Mouse (Mus musculus) cerebellum, adult 9-11 months (tissue): ENCODE measurements around the gene Thsd7b.
"Not testable (repeated sequence)": the region's sequence is repeated elsewhere in the genome, so short reads cannot be mapped to it uniquely, and the experiment has no call there.

Experiments used
- DNase-seq: peaks from one replicate; pipeline ENCODE4 v3.0.0; 2022

Thsd7b gene

DNA sequence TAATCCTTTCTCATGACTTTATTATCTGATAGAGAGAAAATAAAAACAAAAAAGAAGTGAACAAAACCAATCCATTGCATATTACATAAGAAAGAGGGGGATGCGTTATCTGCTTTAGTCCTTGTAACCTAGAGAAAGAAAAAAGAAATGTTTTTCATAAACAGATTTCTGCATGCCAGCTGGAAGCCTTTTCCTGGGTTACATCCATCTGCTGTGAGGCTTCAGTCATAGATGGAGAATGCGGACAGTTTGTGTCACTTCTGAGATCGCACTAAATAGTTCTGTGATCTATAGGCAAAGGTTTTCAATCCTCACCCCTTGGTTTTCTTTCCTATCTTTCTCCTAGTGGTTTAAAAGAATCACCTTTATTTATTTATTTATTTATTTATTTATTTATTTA is 259.1 kb downstream of the Thsd7b start:
- DNase-seq, result peak; percentile 7

DNA sequence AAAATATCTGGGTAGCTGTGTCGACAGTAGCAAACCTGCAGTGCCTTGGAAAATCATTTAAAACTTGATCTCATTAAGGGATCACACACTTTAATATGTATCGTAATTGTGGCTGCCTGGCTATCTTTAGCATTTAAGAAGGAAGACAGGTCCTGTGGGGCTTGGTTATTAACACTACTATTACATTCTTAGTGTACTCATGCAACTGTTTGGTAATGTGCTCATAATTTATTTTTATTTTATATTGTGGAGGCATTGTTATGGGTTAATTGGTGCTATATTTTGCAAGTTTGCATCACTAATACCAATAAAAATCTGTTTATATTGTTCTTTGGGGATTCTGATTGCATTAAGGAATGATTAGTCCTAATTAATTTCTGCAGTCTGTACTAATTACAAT is 265.4 kb downstream of the Thsd7b start:
- no peak for DNase-seq

DNA sequence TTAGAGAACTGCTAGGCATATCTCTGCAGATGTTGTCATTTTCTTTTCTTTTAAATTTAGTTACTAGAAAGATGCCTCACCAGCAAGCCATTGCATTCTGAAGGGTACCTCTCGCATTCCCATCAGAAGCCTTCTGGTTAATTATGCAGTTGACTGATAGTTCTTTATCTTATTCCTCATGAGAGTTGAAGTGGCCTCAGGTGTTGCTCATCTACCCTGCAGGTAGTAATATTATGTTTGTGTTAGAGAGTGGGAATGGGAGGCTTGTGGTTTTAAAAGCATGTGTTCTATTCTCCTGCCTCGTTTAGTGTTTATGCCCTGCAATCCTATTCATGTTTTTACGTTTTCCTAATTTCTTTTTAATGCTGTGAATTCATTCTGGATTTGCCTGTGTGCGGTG is 265.9 kb downstream of the Thsd7b start:
- no peak for DNase-seq

DNA sequence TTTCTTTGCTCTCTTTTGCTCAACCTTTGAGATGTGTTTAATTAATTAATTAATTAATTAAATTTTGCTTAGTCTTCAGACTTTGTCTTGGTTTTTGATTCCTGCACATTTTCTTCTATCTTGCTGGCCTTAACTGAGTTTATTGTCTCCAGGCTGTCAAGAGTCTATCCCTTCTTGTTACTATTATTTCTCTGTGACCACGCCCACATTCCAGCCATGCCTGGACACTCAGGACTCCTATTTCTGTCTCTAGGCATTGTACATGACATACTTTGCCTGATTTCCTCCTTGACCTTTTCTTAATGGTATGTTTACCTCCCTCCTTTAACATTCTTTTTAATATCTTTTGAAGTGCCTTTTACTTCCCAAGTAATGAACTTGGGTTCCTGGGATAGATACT is 267.6 kb downstream of the Thsd7b start:
- DNase-seq, result no peak

DNA sequence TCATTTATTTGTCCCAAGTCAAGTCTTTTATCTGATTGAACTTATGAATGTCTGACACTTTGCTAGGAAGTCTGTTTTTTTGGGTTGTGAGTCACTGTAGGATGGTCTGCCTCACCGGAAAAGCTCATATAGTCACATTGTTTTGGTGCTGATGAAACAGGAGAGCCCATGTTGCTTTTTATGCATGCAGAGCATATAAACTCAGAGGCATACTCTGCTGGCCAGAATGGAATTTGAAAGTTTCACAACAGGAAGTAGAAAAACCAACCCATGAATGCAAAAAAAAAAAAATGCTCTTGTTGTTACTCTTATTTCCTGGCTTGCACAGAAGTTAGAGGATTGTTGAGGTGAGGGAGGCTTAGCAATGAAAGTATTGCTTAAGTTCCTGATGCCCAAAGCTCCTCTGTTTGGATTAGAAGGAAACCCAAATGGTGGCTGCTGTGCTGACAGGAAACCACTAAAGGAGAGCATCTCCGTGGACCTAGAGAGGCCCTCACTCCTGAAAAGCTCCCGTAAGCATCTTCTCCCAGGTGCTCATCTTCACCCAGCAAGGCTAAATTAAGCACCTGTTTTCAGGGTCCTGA is 269.6 kb downstream of the Thsd7b start:
- DNase-seq, result no peak

DNA sequence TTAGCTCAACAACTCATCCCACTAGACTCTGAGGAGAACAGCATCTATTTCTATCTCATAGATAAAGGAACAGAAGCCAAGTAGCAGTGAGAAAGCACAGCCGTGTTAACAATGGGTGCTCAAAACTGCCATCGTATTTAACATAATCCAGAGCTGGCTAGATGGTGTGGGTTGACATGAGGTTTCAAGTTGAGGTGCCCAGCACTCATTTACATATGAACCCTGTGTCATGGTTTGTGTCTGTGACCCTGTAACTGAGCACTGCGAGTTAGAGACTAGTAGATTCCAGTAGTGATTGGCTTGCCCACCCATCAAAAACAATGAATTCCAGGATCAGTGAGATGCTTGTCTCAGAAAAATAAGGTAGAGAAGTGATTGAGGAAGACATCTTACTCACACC is 270.1 kb downstream of the Thsd7b start:
- DNase-seq, result no peak

DNA sequence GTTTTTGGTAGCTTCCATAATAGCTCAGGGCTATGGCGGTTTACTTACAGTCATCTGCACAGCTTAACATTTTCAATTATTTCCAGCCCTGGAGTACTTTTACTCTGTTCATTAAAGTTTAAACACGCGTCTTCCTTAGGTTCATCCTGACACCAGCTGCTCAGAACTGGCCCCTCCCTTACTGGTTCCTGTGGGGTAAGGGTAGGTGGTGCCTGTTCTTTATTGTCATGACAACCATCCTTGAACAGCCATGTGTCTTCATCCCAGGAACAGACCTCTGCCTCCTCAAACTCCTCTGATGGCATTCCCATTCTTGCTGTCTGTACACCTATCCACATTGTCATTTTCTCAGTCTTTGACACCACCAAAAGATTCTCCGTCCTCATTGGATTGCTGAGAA is 285.0 kb downstream of the Thsd7b start:
- DNase-seq, result no peak

DNA sequence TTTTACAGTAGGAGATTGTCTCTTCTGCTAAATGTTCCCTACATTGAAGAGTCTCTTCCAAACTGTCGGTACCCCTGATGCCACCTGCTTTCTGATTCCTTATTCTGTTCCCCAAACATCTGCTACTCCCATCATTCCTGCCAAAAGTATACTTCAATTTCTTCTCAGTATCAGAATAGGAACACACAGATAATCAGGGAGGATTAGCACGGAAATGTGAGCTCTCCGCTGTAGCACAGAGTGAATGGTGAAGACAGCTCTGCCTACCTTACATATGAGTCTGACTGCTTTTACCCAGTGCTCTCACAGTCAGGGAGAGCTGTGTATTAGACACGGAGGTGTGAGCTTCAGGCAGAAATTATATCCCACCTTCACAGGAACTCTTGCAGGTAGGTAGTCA is 286.0 kb downstream of the Thsd7b start:
- DNase-seq, result no peak

DNA sequence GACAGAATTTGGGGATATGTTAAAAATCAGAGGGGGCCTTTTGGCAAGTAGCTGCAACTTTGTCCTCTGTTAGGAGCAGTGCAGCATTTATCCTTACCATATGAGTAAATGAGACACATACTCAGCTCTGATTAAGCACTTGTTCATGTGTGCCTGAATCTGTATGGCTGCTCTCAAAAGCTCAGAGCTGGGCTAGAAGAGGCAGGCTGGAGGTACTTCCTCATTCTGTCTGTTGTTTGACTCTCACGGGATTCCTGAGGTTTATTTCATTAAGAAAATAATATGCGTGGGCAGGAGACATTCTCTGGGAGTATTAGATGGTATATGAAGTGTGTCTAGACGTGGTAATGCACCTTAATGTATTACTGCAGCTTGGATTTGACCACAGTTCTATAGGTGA is 286.7 kb downstream of the Thsd7b start:
- DNase-seq, result no peak

DNA sequence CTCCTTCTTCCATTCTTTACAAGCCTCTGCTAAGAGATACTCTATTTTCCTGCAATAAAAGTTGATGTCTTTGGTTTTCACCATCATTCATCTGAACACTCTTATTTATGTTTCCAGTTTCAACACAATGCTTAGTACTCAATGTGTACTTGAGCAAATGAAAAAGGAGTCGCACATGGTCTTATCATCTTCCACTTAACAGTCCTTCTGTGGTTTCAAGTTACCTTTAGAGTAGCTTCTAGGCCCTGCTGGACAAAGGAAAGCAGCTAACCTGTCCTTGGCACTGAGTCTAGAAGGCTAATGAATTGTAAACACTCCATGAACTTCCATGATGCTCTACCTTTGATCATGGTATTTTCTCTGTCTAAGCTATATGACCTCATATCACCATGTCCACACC is 289.6 kb downstream of the Thsd7b start:
- no peak for DNase-seq

DNA sequence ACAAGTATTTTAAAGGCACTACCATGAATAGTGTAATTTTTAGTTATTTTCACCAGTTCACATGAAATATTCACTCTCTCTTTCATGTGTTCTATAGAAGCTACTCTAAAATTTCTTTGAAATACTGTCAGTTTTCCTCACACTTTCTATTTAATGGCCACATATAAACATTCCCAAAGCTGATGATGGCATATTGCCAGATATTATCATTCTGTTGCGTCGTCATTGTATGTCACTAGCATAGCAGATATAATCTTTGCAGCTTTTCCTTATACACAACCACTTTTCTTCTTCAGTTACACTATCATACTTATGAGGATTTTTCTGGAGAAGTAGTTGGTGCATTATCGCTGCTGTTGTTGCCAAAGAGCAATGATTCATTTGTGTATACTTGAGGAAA is 297.4 kb downstream of the Thsd7b start:
- DNase-seq, result no peak

DNA sequence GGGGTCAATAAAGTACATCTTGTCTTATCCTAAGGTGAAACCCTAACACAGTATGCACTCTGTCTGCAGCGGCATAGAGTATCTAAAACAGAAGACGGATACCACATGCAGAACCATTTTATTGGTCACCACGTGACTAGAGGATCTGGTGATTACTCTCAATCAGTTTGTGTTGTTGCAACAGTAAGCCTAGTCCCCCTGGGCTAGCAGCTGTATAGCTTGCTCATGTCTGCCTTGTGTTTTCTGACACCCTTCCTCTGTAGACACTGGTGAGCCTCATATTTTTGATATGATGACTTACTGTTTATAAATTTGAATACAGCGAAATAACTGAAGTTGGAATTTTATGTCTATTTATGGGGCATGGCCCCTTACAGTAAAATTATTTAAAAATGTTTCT is 306.9 kb downstream of the Thsd7b start:
- no peak for DNase-seq

DNA sequence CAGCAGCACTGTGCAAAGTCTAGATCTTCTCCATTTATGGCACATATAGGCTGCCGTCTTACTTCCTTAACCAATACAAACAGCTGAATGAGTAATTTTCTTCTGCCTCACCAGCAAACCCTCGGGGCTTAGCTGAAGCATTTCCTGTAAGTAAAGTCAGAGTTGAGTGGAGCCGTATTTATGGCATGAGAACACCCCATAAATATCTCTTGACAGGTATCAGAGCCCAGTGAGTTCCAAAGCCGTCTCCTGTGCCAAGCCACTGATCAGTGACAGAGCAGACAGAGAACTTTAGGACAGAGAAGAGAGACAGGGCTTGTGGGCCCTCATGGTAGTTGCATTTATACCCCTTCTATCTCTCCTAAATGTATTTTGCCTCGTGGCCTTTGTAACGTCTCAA is 313.5 kb downstream of the Thsd7b start:
- DNase-seq, result no peak

DNA sequence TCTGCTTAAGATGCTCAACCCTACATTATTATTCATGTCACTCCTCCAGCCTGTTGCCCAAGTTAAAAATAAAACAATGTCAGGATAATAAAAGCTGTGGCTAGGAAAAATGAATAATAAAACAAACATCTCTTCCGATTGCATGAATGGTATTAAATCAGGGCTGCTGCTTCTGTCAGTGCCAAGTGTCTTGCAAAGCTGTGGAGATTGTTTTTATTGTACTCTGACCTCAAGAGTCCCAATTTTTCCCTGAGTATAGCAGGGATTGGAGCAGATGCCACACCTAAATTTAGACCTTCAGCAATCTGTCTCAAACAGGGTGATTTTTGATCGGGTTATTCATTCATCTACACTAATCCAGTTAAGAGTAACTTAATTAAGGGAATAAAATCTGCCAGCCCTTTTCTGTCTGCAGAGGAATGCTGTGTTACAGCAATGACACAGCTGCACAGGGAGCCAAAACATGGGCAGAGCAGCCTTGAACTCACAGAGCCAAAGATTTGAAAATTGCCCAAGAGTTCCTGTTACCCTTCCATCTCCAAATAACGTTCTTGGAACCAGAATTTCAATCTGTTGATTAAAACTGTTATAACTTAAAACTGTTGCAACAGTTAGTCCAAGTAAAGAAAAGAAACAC is 316.4 kb downstream of the Thsd7b start:
- DNase-seq, result peak; percentile 2

DNA sequence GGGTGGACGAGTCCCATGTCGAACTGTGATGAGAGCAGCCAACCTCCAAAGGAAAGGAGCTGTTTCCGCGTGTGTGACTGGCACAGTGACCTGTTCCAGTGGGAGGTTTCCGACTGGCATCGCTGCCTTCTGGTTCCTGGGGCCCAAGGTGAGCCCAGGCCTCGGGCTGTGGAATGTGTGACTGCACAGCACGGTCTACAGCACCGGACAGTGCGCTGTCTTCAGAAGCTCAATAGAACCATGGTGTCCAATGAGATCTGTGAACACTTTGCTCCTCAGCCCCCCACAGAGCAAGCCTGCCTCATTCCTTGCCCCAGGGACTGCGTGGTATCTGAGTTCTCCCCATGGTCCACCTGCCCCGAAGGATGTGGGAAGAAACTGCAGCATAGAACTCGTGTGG is 322.3 kb downstream of the Thsd7b start:
- DNase-seq, result no peak

DNA sequence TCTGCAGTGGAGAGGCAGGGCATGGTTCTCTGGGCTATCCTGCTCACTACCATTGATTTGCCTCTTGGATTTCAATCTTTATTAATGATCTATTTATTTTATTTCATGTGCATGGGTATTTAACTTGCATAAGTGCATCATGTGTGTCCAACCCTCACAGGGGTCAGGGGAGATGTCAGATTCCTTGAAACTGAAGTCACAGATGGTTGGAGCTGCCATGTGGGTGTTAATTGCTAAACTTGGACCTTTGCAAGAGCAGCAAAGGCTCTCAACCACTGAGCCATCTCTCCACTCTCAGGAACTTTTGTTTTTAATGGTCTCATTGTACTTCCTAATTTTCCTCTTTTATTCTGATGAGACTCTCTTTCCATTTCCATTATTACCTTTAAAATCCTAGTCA is 327.8 kb downstream of the Thsd7b start:
- DNase-seq, result no peak

DNA sequence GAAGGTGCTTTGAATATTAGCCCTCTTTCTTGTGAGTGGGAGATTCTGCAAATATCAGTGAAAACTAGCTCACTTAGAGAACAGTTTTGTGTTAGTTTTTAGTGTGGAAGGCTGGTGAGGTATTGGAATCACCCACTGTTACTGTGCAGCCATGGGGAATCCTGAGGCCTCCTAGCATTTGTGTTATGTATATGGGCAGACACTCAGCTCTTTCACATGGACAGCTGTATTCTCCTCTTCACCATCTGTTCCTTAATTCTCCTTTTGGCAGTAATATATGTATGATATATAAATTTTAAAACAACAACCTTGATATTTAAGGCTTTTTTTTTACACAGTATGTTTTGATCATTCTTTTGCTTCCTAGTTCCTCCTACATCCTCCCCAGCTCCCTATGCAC is 329.2 kb downstream of the Thsd7b start:
- DNase-seq, result no peak

DNA sequence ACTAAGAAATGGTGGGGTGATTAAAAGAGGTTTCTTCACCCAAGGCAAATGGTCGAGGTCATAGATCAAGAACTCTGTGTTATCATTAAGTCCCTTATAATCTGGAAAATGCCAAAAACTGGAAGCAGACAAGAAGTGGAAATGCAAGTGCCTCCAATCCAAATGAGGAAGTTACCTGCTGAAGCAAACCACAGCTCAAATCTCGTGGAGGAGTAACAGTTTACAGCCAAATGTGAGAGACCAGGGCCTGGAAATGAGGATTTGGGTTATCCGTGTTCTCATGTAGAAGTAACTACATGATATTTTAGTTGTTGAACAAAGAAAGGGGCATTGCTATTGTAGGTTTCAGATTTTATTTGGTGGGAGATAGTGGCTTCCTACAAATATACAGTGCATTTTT is 335.3 kb downstream of the Thsd7b start:
- DNase-seq, result no peak

DNA sequence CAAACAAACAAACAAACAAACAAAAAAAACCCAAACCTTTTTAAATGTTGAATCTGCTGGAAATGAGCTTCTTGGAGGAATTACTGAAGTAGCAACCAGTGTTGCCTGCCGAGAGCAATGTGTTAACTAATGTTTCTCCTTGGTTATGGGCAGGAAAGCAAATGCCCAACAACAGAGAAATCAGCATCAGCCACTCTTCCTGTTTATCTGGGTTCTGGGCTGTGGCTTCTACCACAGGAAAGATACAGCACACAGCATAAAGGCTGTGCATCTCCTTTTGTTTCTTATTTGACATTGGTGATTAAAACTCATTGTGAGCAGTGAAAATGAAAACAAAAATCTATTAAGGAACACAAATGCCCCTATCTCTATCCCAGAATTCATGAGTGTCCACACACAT is 343.0 kb downstream of the Thsd7b start:
- no peak for DNase-seq

DNA sequence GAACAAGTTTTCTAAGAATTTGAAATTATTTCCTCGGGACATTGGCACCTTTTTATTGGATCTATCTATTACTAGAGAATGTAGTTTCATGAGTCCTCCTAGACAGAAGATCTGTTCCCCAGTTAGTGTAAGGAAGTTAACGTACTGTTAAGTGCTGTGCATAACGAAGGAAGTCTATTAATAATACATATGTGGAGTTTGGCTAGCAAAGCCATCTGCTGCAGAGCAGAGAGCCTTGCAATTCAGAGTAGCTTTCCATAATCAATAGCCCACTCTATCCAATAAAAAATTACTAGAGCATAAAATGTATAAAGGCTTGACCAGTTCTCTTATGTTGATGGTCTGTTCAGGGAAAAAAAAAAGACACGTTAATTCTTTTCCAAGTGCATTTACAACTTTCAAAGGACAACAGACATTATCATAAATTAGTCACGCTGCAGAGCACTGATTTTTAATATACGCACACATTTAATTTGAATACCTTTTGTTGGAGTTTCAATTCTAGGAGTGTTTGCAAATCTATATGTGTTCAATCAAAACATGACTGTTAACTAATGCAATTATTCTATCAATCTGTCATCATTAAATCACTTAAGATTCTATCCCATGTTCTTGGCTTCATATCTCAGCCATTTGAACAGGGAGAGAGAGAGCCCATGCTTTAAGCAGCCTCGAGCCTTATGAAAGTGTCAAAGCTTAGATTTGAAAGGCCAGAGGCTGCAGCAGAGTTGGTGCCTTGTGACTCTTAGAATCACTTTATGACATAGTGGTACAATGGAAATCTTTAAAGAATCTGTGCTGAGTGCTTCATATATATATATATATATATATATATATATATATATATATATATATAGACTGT is 346.6 kb downstream of the Thsd7b start:
- DNase-seq, result no peak

DNA sequence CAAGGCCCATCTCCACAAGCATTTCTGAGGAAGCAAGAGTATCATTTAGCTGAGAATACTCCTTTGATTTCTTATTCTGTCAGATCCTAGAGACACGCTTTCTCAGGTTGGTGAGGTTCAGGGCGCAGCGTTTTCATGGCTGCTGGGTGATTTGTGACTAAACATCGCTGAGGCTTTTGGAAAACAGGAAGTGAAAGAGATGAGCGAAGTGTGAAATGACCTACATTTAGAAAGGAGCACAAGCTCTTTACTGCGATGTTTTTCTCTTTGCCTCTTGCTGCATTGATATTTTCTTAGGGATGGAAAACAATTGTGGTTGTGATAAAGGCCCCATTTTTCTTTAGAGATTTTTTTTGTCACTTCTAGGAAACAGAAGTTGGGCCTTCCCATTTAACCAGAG is 351.4 kb downstream of the Thsd7b start:
- DNase-seq, result no peak

DNA sequence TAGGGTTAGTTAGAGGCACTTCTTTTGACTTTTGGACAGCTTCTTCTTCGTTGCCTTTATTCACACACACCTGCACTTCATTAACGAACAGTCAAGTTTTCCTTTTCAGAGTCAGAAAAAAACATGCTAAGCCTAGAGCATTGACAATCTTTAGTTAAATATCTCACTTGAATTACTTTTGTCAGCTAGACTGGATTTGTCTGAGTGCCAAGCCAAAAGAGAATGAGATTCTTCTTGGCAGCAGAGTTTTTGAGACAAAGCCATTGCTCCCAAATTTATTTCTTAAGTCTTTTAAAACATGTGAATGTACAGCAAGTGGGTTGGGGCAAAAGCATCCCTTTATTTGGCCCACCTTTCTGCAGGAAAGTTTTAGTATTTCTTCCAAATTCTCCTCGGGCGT is 362.0 kb downstream of the Thsd7b start:
- no peak for DNase-seq

DNA sequence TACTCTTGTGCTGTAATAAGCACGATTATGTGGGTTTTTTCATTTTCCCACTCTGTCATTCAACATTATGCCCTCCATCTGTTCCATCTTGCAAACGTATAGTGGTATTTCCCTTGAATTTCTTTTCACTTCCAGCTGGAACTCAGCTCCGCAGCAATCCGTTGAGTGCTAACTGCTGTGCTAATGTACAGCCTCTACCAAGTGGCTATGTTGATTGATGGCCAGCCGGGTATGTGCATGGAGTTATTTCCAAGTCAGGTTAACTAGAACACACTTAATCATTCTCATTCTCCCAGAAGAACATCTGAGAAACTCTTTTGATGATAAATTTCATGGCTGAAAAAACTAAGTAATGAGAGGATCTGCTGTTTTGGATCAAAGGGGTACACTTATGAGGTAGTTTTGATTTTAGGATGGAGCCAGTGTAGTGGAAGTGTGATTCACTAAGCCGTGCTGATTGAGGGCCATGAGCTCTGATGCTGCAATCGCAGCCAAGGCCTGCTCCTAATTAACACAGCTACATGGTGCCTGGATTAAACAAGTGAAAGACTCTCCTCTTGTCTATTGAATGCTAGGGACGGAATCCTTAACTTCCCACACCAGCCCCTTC is 371.3 kb downstream of the Thsd7b start:
- no peak for DNase-seq

DNA sequence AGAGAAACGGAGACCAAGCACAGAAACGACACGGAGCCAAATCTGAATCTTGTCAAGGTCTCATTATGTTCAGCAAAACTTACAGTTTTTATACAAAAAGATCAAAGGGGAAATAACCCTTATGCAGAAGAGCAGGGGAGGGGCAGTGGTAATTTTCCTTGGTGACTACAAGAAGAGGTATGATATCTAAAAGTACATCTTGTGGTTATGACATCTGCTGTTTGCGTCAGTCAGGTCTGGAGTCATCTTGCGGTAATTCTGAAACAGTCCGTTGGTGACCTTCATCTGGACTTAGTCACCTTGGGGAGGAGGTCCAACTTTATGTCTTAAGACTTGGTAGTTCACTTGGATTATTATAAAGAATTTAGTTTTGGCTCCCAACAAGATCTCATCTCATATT is 378.3 kb downstream of the Thsd7b start:
- not testable (repeated sequence) for DNase-seq
